Mouse (Mus musculus) erythroblast, embryonic 14.5 days (primary cell): ENCODE data around the gene Coro6. TPM values are rescaled to one million over a fixed set of nuclear protein-coding genes. Genes with fewer than 3 reads are reported as not detected.
A peak's percentile ranks its signal among the peaks of the same experiment; 100 is the strongest.

Source experiments
- H3K27me3 ChIP-seq: 2 replicates; pipeline ENCODE4 v1.6.1; 2012; ENCODE audit warnings: inconsistent platforms; ENCODE audit not compliant: control insufficient read depth
- H3K36me3 ChIP-seq: 2 replicates; pipeline ENCODE4 v1.6.1; 2012; ENCODE audit warnings: mild to moderate bottlenecking, inconsistent platforms; ENCODE audit not compliant: control insufficient read depth
- H3K4me1 ChIP-seq: 2 replicates; pipeline ENCODE4 v1.6.1; 2012; ENCODE audit warnings: inconsistent platforms; ENCODE audit not compliant: control insufficient read depth
- H3K4me3 ChIP-seq: replicated peaks from 2 replicates; pipeline ENCODE3; 2012; ENCODE audit warnings: moderate library complexity, mild to moderate bottlenecking, inconsistent platforms
- H3K9me3 ChIP-seq: 2 replicates; pipeline ENCODE4 v1.6.1; 2012; ENCODE audit warnings: low read length, inconsistent platforms, mixed read lengths; ENCODE audit not compliant: control insufficient read depth
- GATA1 ChIP-seq: IDR thresholded peaks from 2 replicates; pipeline ENCODE4 v1.6.1; 2012; ENCODE audit warnings: low read length, inconsistent platforms, mixed read lengths
- TAL1 ChIP-seq: IDR thresholded peaks from 3 replicates; pipeline ENCODE4 v1.6.1; 2012; ENCODE audit warnings: low read length, inconsistent platforms, mixed read lengths
- polyA plus RNA-seq: library from polyadenylated mRNA; stranded (reverse); fragments of >175 nt; gene quantifications from 2 replicates; pipeline ENCODE4 v1.2.3, GENCODE M21; 2012

The Coro6 gene
- polyA plus RNA-seq = not detected in 2 replicates

GRCm38 (mm10) chr11:77462283-77463100 is at the start of gene Coro6:
Coro6 (plus strand) TSS chr11:77462411.
- H3K36me3 ChIP-seq = no peaks in the 10 kb centered on the region
- peaks cover 82% of the 10 kb centered on the region for H3K27me3 ChIP-seq
- TF ChIP-seq TAL1 (no peak), GATA1 (no peak)
- peak within 1 kb of the TSS; percentile 48 for H3K4me3 ChIP-seq
- no peaks in the 10 kb centered on the region; the same call in 1 of the 2 replicates for H3K9me3 ChIP-seq
- peaks cover 14% of the 10 kb centered on the region for H3K4me1 ChIP-seq

GRCm38 (mm10) chr11:77414141-77414839 is 47.9 kb upstream of the Coro6 start:
- TF ChIP-seq GATA1 = no peak
- no peak for TF ChIP-seq TAL1
- H3K4me3 ChIP-seq = no peak overlapping the region
- H3K27me3 ChIP-seq = no peaks in the 10 kb centered on the region
- H3K4me1 ChIP-seq = peaks cover 16% of the 10 kb centered on the region
- H3K9me3 ChIP-seq = no peaks in the 10 kb centered on the region
- H3K36me3 ChIP-seq = peaks cover 5% of the 10 kb centered on the region

- H3K36me3 ChIP-seq = peaks cover 6% of the 10 kb centered on the region
- no peak overlapping the region for H3K4me3 ChIP-seq
- no peaks in the 10 kb centered on the region for H3K27me3 ChIP-seq
- no peaks in the 10 kb centered on the region for H3K9me3 ChIP-seq
- H3K4me1 ChIP-seq = peaks cover 10% of the 10 kb centered on the region
- TF ChIP-seq TAL1 (no peak), GATA1 (no peak)
Measured at GRCm38 (mm10) chr11:77416212-77417000, 45.8 kb upstream of the Coro6 start.

- no peaks in the 10 kb centered on the region for H3K9me3 ChIP-seq
- H3K4me3 ChIP-seq = no peak overlapping the region
- no peaks in the 10 kb centered on the region for H3K27me3 ChIP-seq
- peaks cover 19% of the 10 kb centered on the region for H3K36me3 ChIP-seq
- peaks cover 24% of the 10 kb centered on the region for H3K4me1 ChIP-seq
- TF ChIP-seq GATA1 (no peak), TAL1 (no peak)
Measured at GRCm38 (mm10) chr11:77418021-77418420, 44.2 kb upstream of the Coro6 start.

GRCm38 (mm10) chr11:77423175-77423859 is 38.9 kb upstream of the Coro6 start:
- Histone ChIP-seq H3K36me3 (peaks cover 39% of the 10 kb centered on the region), H3K4me3 (peak overlapping the region; percentile 13), H3K4me1 (peaks cover 32% of the 10 kb centered on the region), H3K9me3 (no peaks in the 10 kb centered on the region), H3K27me3 (no peaks in the 10 kb centered on the region)
- TF ChIP-seq GATA1 (peak; percentile 82), TAL1 (peak; percentile 82)

- H3K4me3 ChIP-seq = no peak overlapping the region
- no peaks in the 10 kb centered on the region for H3K27me3 ChIP-seq
- H3K4me1 ChIP-seq = peaks cover 12% of the 10 kb centered on the region
- TF ChIP-seq GATA1 (no peak), TAL1 (no peak)
- no peaks in the 10 kb centered on the region for H3K9me3 ChIP-seq
- H3K36me3 ChIP-seq = peaks cover 29% of the 10 kb centered on the region
Measured at GRCm38 (mm10) chr11:77428446-77428845, 33.8 kb upstream of the Coro6 start.

GRCm38 (mm10) chr11:77437026-77437425 is 25.2 kb upstream of the Coro6 start:
- no peaks in the 10 kb centered on the region for H3K9me3 ChIP-seq
- peaks cover 24% of the 10 kb centered on the region for H3K36me3 ChIP-seq
- no peaks in the 10 kb centered on the region for H3K27me3 ChIP-seq
- no peak overlapping the region for H3K4me3 ChIP-seq
- H3K4me1 ChIP-seq = peaks cover 2% of the 10 kb centered on the region
- no peak for TF ChIP-seq TAL1
- no peak for TF ChIP-seq GATA1

GRCm38 (mm10) chr11:77440081-77440480 is 22.1 kb upstream of the Coro6 start:
- H3K36me3 ChIP-seq = peaks cover 32% of the 10 kb centered on the region
- H3K4me1 ChIP-seq = peaks cover 2% of the 10 kb centered on the region
- H3K4me3 ChIP-seq = no peak overlapping the region

More at GRCm38 (mm10) chr11:77440081-77440480, 22.1 kb upstream of the Coro6 start:
- Histone ChIP-seq H3K9me3 (no peaks in the 10 kb centered on the region), H3K27me3 (no peaks in the 10 kb centered on the region)
- TF ChIP-seq GATA1 = no peak
- TF ChIP-seq TAL1 = no peak
